Mouse (Mus musculus): ENCODE data around the gene Igfbp6.

DNA sequence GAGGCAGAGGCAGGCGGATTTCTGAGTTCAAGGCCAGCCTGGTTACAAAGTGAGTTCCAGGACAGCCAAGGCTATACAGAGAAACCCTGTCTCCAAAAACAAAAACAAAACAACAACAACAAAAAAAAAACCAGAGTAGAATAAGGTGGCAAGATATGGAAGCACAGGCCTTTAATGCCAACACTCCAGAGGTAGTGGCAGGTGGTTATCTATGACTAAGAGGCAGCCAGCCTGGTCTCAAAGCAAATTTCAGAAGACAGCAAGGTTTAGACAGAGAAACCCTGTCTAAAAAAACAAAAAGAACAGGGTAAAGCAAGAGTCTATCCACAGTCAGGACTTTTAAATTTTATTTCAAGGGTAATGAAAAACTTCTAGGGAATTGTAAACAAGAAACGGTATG lies 9.5 kb upstream of the Igfbp6 start:
- TF ChIP-seq POLR2A (IDR thresholded peaks at IDR 0.05; ENCODE audit: low read depth, low read length): no peak
- TF ChIP-seq E2F4 (IDR thresholded peaks at IDR 0.05; ENCODE audit: insufficient replicate concordance, low read depth, low read length): no peak
- no peak for TF ChIP-seq CTCF (conservative IDR thresholded peaks at IDR 0.05 in 1 of 2, IDR thresholded peaks at IDR 0.05 in 1 of 2; ENCODE audit: low read depth in 2 of 2, low read length in 2 of 2)
- TF ChIP-seq MAFK (IDR thresholded peaks at IDR 0.05; ENCODE audit: insufficient replicate concordance, low read length): no peak
- no peak for TF ChIP-seq TCF12 (IDR thresholded peaks at IDR 0.05; ENCODE audit: low read depth, low read length)
- no peak for TF ChIP-seq CHD1 (IDR thresholded peaks at IDR 0.05; ENCODE audit: low read depth, low read length)
- TF ChIP-seq RCOR1 (conservative IDR thresholded peaks at IDR 0.05; ENCODE audit: low read depth, low read length): no peak
- no peak for TF ChIP-seq MYC (IDR thresholded peaks at IDR 0.05; ENCODE audit: low read depth, low read length)
- TF ChIP-seq JUND (conservative IDR thresholded peaks at IDR 0.05; ENCODE audit: low read depth, low read length): no peak
- TF ChIP-seq ZNF384 (IDR thresholded peaks at IDR 0.05; ENCODE audit: low read depth, low read length): no peak
- TF ChIP-seq USF1 (IDR thresholded peaks at IDR 0.05; ENCODE audit: low read depth, low read length): no peak
- TF ChIP-seq SMC3 (IDR thresholded peaks at IDR 0.05; ENCODE audit: low read depth, low read length): no peak
